Mouse (Mus musculus) cerebellum, adult 11-12 months (tissue): ENCODE data around the gene Slc25a23.

Experiments used
- DNase-seq: peaks from one replicate; pipeline ENCODE4 v3.0.0; 2022

The Slc25a23 gene

GRCm38 (mm10) chr17:57059486-57059977 is at the start of gene Slc25a23:
Gene Slc25a23 (minus strand): TSS chr17:57059863.
- DNase-seq: peak; percentile 84

GRCm38 (mm10) chr17:57108666-57109171 is 49.1 kb upstream of the Slc25a23 start:
- no peak for DNase-seq

- no peak for DNase-seq
Measured at GRCm38 (mm10) chr17:57108040-57108665, 48.5 kb upstream of the Slc25a23 start.

GRCm38 (mm10) chr17:57107064-57107463 is 47.4 kb upstream of the Slc25a23 start:
- DNase-seq: no peak

GRCm38 (mm10) chr17:57106035-57106368 is 46.3 kb upstream of the Slc25a23 start:
- peak; percentile 43 for DNase-seq

- peak; percentile 52 for DNase-seq
Measured at GRCm38 (mm10) chr17:57105181-57106034, 45.7 kb upstream of the Slc25a23 start, which contains the start of gene Tnfsf9. Gene Tnfsf9 (plus strand): TSS chr17:57105325.

GRCm38 (mm10) chr17:57104496-57104895 is 44.8 kb upstream of the Slc25a23 start:
- DNase-seq: no peak

GRCm38 (mm10) chr17:57102276-57102675 is 42.6 kb upstream of the Slc25a23 start:
- DNase-seq: no peak

- no peak for DNase-seq
Measured at GRCm38 (mm10) chr17:57099629-57100325, 40.1 kb upstream of the Slc25a23 start.

- no peak for DNase-seq
Measured at GRCm38 (mm10) chr17:57098321-57098720, 38.7 kb upstream of the Slc25a23 start.

- peak; percentile 76 for DNase-seq
Measured at GRCm38 (mm10) chr17:57096623-57096920, 36.9 kb upstream of the Slc25a23 start.

- DNase-seq: peak; percentile 37
Measured at GRCm38 (mm10) chr17:57095855-57096622, 36.4 kb upstream of the Slc25a23 start.

GRCm38 (mm10) chr17:57094222-57094621 is 34.6 kb upstream of the Slc25a23 start:
- no peak for DNase-seq

GRCm38 (mm10) chr17:57087049-57087832 is 27.6 kb upstream of the Slc25a23 start, which contains the start of gene Tubb4a:
Gene Tubb4a (minus strand): TSS chr17:57087782.
- peak; percentile 95 for DNase-seq

GRCm38 (mm10) chr17:57085970-57086757 is 26.5 kb upstream of the Slc25a23 start:
- peak; percentile 98 for DNase-seq

- peak; percentile 78 for DNase-seq
Measured at GRCm38 (mm10) chr17:57082481-57082880, 22.8 kb upstream of the Slc25a23 start.

GRCm38 (mm10) chr17:57081234-57081842 is 21.7 kb upstream of the Slc25a23 start:
- DNase-seq: peak; percentile 62

GRCm38 (mm10) chr17:57079919-57080318 is 20.3 kb upstream of the Slc25a23 start:
- DNase-seq: peak; percentile 19

GRCm38 (mm10) chr17:57078336-57078735 is 18.7 kb upstream of the Slc25a23 start, which contains the start of gene Dennd1c:
Gene Dennd1c (minus strand): TSS chr17:57078514.
- DNase-seq: peak; percentile 32

- DNase-seq: no peak
Measured at GRCm38 (mm10) chr17:57076916-57077315, 17.3 kb upstream of the Slc25a23 start.
